Mouse (Mus musculus): Measurements from ENCODE around the gene Tmem212. TPM values are rescaled to one million over a fixed set of nuclear protein-coding genes. Genes with fewer than 3 reads are reported as not detected.

Tmem212 gene
- not detected in 2 replicates for polyA plus RNA-seq (2012; ENCODE audit: low replicate concordance)

GRCm38 (mm10) chr3:27896318-27896892 is at the start of gene Tmem212:
Gene Tmem212 (minus strand): TSS chr3:27896368.

GRCm38 (mm10) chr3:27938381-27939323 is 42.5 kb upstream of the Tmem212 start, which contains the start of gene Pld1:
Gene Pld1 (plus strand): TSS chr3:27938695.

Other genes with a start within 250 kb of the Tmem212 start
- gene Fndc3b, start 185.1 kb downstream of the Tmem212 start, polyA plus RNA-seq (2012; ENCODE audit: low replicate concordance) = 1.2 and 1.5 TPM in 2 replicates
- 0.08 TPM in 1 of 2 replicates, not detected in the other for gene Pld1, start 42.3 kb upstream of the Tmem212 start, polyA plus RNA-seq (2012; ENCODE audit: low replicate concordance)